Mouse (Mus musculus) forebrain, embryonic 16.5 days (tissue): ENCODE measurements around the gene Qtrt1. TPM values are rescaled to one million over a fixed set of nuclear protein-coding genes. Genes with fewer than 3 reads are reported as not detected.

ENCODE experiments used
- ATAC-seq: fragments of 200-750 bp; cut with Nextera tagmentation; 2 replicates; pipeline ENCODE4 v1.8.0; 2017; ENCODE audit warnings: mild to moderate bottlenecking, moderate library complexity
- H3K27ac ChIP-seq: fragments of 300-500 bp; sonication (generic); 2 replicates; pipeline ENCODE4 v1.5.1; 2014; ENCODE audit warnings: low read length, control low read depth
- H3K27me3 ChIP-seq: fragments of 300-500 bp; sonication (generic); replicated peaks from 2 replicates; pipeline ENCODE4 v1.6.1; 2014; ENCODE audit warnings: low read length; ENCODE audit not compliant: control insufficient read depth, insufficient read depth
- H3K36me3 ChIP-seq: fragments of 300-500 bp; sonication (generic); 2 replicates; pipeline ENCODE4 v1.6.1; 2014; ENCODE audit not compliant: control insufficient read depth, insufficient read depth
- H3K4me1 ChIP-seq: fragments of 300-500 bp; sonication (generic); replicated peaks from 2 replicates; pipeline ENCODE4 v1.6.1; 2014; ENCODE audit warnings: low read length; ENCODE audit not compliant: control insufficient read depth, insufficient read depth
- H3K4me2 ChIP-seq: fragments of 300-500 bp; sonication (generic); 2 replicates; pipeline ENCODE4 v1.6.1; 2014; ENCODE audit warnings: mild to moderate bottlenecking, low read length, control low read depth
- H3K4me3 ChIP-seq: fragments of 300-500 bp; sonication (generic); replicated peaks from 2 replicates; pipeline ENCODE4 v1.5.1; 2014; ENCODE audit warnings: mild to moderate bottlenecking, low read length, control low read depth
- H3K9ac ChIP-seq: fragments of 300-500 bp; sonication (generic); replicated peaks from 2 replicates; pipeline ENCODE4 v1.6.1; 2014; ENCODE audit warnings: low read depth, low read length, control low read depth
- H3K9me3 ChIP-seq: fragments of 300-500 bp; sonication (generic); 2 replicates; pipeline ENCODE4 v1.6.1; 2016; ENCODE audit warnings: low read length; ENCODE audit not compliant: control insufficient read depth
- WGBS: fragments of 180-500 bp; shearing (Covaris S2); extraction: QIAGEN DNeasy Blood & Tissue Kit; methylation state at CpG from one replicate; pipeline ENCODE4 v1.1.7; 2014; 5-methylcytosine and 5-hydroxymethylcytosine counted together
- polyA plus RNA-seq: library from polyadenylated mRNA; unstranded; fragments of >200 nt; fragmentation: Nextera tagmentation; extraction: Ambion mirVana; gene quantifications from 2 replicates; pipeline ENCODE4 v1.2.1, GENCODE M21; 2015

Qtrt1 gene
- polyA plus RNA-seq, 1 experiment from 2014 or later: 53.8 TPM

DNA sequence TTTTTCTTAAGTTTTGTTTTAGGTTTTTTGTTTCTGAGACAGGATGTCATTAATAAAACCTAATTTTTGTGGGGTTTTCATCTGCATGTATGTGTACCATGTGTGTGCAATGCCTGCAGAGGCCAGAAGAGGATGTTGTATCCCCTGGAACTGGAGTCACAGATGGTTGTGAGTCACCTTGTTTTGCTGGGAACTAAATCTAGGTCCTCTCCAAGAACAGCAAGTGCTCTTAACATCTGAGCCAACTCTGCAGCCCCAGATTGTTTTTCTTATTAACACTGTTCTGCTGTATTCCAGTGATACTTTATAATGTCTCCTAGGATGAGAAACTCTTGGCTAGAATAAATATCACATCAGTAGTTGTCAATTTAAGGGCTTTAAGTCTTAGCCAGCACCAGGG is 30.8 kb upstream of the Qtrt1 start:
- no peak overlapping the region for H3K4me2 ChIP-seq
- H3K4me3 ChIP-seq: no peak overlapping the region
- no peak for ATAC-seq
- H3K27ac ChIP-seq: no peak overlapping the region
- no peaks in the 10 kb centered on the region for H3K36me3 ChIP-seq
- no peaks in the 10 kb centered on the region for H3K27me3 ChIP-seq
- no peaks in the 10 kb centered on the region for H3K9me3 ChIP-seq
- H3K4me1 ChIP-seq: peaks cover 14% of the 10 kb centered on the region
- H3K9ac ChIP-seq: no peak overlapping the region

DNA sequence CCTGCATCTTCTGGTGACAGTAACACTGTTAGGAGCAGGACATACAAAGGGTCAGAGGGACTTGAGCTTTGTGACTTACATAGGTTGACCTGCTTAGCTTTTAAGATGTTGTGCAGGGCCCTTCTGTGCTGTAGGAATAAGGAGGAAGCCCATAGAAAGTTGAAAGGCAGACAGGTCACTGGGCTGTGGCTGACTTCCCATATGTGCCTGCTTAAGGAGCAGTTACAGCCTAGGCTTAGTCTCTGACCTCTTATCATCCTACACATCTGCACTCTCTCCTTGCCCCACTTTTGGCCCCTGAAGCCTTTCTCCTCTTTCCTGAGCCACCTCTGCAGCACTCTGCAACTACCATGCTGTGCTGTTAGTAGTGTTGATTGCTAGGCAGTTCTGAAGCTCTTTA is 27.7 kb upstream of the Qtrt1 start:
- H3K27ac ChIP-seq: no peak overlapping the region
- no peaks in the 10 kb centered on the region for H3K27me3 ChIP-seq
- no peak for ATAC-seq
- H3K4me3 ChIP-seq: no peak overlapping the region
- H3K4me1 ChIP-seq: peaks cover 10% of the 10 kb centered on the region; the same call in 1 of the 2 replicates
- no peak overlapping the region for H3K9ac ChIP-seq
- no peak overlapping the region for H3K4me2 ChIP-seq
- H3K36me3 ChIP-seq: peaks cover 3% of the 10 kb centered on the region; the same call in 1 of the 2 replicates
- H3K9me3 ChIP-seq: no peaks in the 10 kb centered on the region

DNA sequence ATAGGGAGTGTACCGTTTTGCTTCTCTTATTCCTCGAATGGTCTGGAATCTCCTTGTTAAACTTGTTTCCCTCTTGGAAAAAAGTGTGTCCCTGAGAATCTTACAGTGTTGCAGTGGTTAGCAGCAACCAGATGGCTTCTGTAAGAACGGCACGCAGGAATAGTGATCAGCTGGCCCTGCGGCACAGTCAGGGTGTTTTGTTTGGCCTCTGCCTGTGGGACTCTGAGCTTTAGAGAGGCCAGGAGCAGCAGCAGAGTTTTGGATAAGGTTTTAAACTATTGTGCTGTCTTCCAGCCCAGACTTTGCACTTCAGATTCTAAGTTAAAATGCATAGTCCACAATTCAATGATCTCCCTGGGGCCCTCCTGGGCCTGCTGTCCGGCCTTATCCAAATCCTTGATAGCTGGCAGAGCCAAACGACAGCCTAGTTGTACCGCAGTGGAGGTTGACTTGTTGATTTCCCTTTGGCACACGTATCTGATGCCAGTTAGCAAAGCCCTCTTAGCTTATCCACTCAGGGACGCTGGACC is 18.9 kb upstream of the Qtrt1 start:
- 89% methylated on average over 10 of the region's 10 CpGs for WGBS
- Histone ChIP-seq H3K27ac (no peak overlapping the region), H3K4me1 (no peaks in the 10 kb centered on the region), H3K36me3 (peaks cover 61% of the 10 kb centered on the region), H3K27me3 (no peaks in the 10 kb centered on the region), H3K9me3 (no peaks in the 10 kb centered on the region), H3K4me3 (no peak overlapping the region), H3K4me2 (no peak overlapping the region), H3K9ac (no peak overlapping the region)
- no peak for ATAC-seq

DNA sequence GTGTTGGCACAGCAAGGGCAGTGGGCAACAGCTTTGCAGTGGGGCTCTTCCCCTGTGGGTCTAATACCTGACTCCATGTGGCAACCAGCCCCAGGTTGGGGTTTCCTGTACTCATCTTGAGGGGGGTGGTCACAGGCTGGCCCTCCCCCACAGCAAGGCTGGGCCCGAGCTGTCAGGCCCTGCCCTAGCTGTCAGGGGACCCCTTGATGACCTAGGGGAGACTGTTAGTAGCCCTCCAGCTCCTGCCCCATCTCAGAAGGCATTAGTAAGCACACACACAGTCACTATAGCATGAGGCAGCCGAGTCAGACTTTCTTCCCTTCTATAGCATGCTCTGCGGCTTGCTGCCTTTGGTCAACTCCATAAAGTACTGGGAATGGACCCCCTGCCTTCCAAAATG is 15.9 kb upstream of the Qtrt1 start:
- Histone ChIP-seq H3K9ac (no peak overlapping the region), H3K36me3 (peaks cover 77% of the 10 kb centered on the region), H3K9me3 (no peaks in the 10 kb centered on the region), H3K4me1 (no peaks in the 10 kb centered on the region), H3K4me3 (no peak overlapping the region), H3K27ac (no peak overlapping the region), H3K27me3 (no peaks in the 10 kb centered on the region), H3K4me2 (no peak overlapping the region)
- WGBS: 88% methylated on average over 3 of the region's 3 CpGs
- ATAC-seq: no peak

GRCm38 (mm10) chr9:21397170-21397569 is 14.5 kb upstream of the Qtrt1 start:
- Histone ChIP-seq H3K4me1 (no peaks in the 10 kb centered on the region), H3K36me3 (peaks cover 79% of the 10 kb centered on the region), H3K4me3 (no peak overlapping the region), H3K4me2 (no peak overlapping the region), H3K9me3 (no peaks in the 10 kb centered on the region), H3K27ac (no peak overlapping the region), H3K27me3 (no peaks in the 10 kb centered on the region), H3K9ac (no peak overlapping the region)
- ATAC-seq: no peak
- 96% methylated on average over 3 of the region's 3 CpGs for WGBS

DNA sequence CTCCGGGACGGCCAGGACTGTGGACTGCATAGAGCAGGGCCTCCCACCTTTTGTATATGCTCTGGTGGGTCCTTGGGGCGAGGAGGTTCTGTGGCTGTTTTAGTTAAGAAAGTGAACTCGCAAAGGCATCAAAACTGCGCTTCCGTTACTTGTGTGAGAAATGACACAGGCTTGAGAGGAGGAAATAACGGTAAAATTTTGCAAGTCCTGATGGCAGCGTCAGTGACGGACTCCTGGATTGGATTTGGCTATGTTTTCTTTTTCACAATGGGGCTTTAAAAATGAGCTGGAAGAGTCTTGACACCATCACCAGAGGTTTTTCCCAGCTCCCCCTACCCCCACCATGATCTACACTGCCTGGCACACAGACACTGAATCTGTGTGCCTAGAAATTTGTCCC is 10.6 kb upstream of the Qtrt1 start:
- ATAC-seq: no peak
- H3K27me3 ChIP-seq: no peaks in the 10 kb centered on the region
- no peaks in the 10 kb centered on the region for H3K9me3 ChIP-seq
- 90% methylated on average over 9 of the region's 9 CpGs for WGBS
- no peak overlapping the region for H3K4me2 ChIP-seq
- H3K9ac ChIP-seq: no peak overlapping the region
- H3K36me3 ChIP-seq: peaks cover 65% of the 10 kb centered on the region
- H3K27ac ChIP-seq: no peak overlapping the region
- H3K4me3 ChIP-seq: no peak overlapping the region
- H3K4me1 ChIP-seq: no peaks in the 10 kb centered on the region

DNA sequence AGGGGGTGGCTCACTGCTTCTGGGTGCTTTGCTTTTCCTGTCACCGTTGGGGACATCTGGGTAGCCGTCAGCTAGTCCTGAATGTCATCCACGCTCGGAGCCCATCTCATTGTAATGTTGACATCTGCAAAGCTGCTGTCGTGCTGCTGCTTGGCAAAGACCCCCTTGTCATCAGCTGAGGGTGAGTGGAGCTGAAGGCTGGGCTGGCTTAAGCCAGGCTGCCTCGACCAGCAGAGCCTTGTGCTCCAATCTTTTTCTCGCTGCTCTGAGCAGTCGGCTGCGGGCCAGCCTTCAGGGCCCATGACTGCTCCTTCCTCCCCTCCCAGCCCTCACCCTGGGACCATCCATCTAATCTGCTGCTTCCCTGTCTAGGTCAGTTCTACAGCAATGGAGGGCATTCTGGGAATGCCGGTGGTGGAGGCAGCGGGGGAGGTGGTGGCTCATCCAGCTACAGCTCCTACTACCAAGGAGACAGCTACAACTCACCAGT is 8.8 kb upstream of the Qtrt1 start:
- no peak for ATAC-seq
- peaks cover 58% of the 10 kb centered on the region for H3K36me3 ChIP-seq
- 90% methylated on average over 11 of the region's 11 CpGs for WGBS

DNA sequence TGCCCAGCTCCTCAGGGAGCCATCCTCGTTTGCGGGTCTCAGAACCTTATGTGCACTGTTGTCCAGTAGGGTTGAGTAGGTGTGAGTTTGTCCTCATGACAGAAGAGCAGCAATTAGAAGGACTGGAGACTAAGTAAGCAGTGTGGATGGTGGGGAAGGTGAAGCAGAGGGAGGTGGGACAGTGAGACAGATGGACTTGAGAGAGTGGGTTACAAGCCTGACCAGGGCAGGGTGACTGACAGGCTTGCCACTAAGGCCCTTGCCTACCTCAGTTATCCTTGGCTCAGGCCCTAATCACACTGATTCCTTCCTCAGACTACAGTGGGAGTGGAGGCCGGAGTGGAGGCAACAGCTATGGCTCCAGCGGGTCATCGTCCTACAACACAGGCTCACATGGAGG is 7.9 kb upstream of the Qtrt1 start:
- no peaks in the 10 kb centered on the region for H3K4me1 ChIP-seq
- H3K4me2 ChIP-seq: no peak overlapping the region
- H3K36me3 ChIP-seq: peaks cover 51% of the 10 kb centered on the region
- H3K27ac ChIP-seq: no peak overlapping the region
- H3K9ac ChIP-seq: no peak overlapping the region
- H3K27me3 ChIP-seq: no peaks in the 10 kb centered on the region
- H3K4me3 ChIP-seq: no peak overlapping the region
- no peaks in the 10 kb centered on the region for H3K9me3 ChIP-seq
- 96% methylated on average over 5 of the region's 5 CpGs for WGBS
- ATAC-seq: no peak

More for the DNA sequence above, 8.8 kb upstream of the Qtrt1 start:
- H3K27me3 ChIP-seq: no peaks in the 10 kb centered on the region
- no peak overlapping the region for H3K4me2 ChIP-seq
- H3K4me3 ChIP-seq: no peak overlapping the region
- no peaks in the 10 kb centered on the region for H3K4me1 ChIP-seq
- H3K9ac ChIP-seq: no peak overlapping the region
- H3K27ac ChIP-seq: no peak overlapping the region
- H3K9me3 ChIP-seq: no peaks in the 10 kb centered on the region

GRCm38 (mm10) chr9:21405525-21405924 is 6.1 kb upstream of the Qtrt1 start:
- H3K27ac ChIP-seq: no peak overlapping the region
- peaks cover 35% of the 10 kb centered on the region for H3K36me3 ChIP-seq
- no peaks in the 10 kb centered on the region for H3K4me1 ChIP-seq
- H3K9me3 ChIP-seq: no peaks in the 10 kb centered on the region
- no peak overlapping the region for H3K4me3 ChIP-seq
- H3K4me2 ChIP-seq: no peak overlapping the region
- no peak overlapping the region for H3K9ac ChIP-seq
- no peaks in the 10 kb centered on the region for H3K27me3 ChIP-seq
- WGBS: 84% methylated on average over 4 of the region's 4 CpGs
- no peak for ATAC-seq

DNA sequence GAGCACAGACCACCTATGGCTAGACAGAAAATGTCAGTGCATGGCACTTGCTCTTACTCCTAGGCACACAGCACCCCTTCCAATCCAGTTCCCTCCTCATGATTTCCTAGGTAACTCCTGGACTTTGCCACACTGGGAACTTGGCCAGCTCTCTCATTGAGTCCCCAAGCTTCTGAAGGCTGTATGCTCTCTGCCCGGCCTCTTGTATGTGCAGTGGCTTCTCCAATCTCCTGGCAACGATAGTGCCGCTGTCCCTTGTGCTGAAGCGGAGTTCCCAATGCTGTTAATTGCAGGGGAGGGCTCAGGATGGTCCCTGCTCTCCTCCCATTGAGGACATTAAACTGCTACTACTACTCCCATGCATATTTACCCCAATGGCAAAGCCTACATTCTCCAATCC is 3.7 kb upstream of the Qtrt1 start:
- H3K27ac ChIP-seq: no peak overlapping the region
- peaks cover 13% of the 10 kb centered on the region for H3K4me1 ChIP-seq
- H3K4me3 ChIP-seq: no peak overlapping the region
- H3K9me3 ChIP-seq: no peaks in the 10 kb centered on the region
- H3K4me2 ChIP-seq: no peak overlapping the region
- peaks cover 24% of the 10 kb centered on the region for H3K36me3 ChIP-seq
- ATAC-seq: no peak
- 20% methylated on average over 4 of the region's 4 CpGs for WGBS
- no peak overlapping the region for H3K9ac ChIP-seq
- no peaks in the 10 kb centered on the region for H3K27me3 ChIP-seq
